Mouse (Mus musculus): ENCODE data around the gene Fmo3.

Fmo3 gene

DNA sequence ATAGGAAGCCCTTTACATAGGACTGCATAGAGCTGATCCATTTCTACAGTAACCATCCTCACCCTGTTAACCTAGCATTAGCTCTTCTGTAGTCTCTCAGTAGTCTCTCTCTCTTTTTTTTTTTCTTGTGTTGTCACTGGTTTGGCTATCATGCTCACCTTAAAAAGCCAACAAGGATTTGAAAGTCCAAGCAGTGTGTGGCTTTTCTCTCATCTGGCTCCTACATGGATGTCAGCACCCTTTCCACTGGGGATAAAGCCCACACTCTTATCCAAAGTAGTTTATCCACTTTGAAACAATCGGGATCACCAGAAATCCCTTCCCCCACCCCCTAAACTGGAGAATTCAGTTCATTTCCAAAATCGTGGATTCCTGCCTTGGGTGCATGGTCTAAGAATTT lies 53.7 kb downstream of the Fmo3 start:
- no peak for DNase-seq

DNA sequence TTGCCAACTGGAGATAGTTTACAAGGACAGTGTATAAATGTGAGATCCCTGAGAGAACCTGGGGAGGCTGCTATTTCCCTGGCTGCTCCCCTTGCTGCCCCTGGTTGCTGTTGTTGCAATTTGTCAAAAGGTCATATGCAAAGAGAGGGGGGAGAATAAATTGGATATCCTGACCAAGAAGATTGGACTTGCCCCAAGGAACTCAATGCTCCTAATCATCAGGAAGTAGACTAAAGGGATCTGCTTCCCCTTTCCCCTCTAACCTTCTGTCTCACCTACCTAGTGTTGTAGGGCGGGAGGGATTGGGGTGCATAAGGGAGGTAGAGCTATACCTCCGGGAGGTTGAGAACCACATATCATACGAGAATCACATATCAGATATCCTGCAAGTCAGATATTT lies 55.2 kb downstream of the Fmo3 start:
- DNase-seq: no peak

DNA sequence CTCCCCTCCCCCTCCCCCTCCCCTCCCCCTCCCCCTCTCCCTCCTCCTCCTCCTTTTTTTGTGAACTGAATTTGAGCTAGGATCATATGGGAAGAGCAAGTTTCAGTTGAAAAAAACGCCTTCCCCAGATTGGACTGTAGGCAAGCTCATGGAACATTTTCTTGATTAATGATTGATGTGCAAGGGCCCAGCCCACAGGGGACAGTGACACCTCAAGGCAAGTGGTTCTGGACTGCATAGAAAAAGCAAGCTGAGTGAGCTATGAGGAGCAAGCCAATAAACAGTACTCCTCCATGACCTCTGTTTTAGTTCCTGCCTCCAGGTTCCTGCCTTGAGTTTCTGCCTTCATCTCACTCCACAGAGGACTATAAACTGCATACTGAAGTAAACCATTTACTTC lies 59.2 kb downstream of the Fmo3 start:
- no peak for DNase-seq

DNA sequence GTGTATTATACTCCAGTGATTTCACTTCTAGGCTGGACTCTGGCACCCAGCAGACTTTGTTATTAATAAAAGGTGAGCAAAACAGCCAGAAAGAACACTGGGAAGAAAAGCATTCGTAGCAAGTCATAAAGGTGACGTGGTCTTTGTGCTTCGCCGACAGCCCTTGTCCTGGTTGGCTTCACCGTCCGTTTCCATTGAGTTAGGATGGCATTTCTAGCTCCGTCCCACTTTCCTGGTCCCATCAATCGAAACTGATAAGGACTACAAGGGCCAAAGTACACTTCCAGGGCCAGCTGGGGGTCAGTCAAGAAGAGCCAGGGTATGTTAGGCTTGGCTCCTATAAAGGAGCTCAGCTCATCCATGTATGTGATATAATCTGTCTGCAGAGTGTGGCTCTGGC lies 67.7 kb downstream of the Fmo3 start:
- no peak for DNase-seq

DNA sequence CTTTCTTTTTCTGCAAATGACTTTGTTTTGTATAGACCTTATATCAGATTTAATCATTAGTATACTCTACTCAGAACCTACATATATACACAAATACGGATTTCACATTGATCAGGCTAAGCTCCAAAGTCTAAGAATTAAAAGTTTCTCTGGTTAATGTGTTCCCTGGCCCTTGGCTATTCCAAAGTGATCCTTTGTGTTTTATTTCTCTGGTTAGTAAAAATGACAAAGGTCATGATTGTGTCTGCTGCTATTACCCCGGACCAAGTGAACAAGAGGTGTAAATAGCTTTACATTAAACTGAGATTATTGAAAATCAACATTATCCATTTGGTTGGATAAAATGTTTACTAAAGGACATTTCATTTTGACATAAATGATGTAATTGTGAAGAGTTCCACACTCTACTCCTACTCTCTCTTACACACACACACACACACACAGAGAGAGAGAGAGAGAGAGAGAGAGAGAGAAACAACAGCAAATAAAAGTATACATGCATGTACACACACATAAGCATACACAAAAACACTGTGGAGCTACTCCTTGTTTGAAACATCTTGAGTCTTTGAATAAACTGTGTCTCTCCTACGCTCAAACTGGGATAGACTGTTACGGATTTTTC lies 69.3 kb downstream of the Fmo3 start:
- no peak for DNase-seq

DNA sequence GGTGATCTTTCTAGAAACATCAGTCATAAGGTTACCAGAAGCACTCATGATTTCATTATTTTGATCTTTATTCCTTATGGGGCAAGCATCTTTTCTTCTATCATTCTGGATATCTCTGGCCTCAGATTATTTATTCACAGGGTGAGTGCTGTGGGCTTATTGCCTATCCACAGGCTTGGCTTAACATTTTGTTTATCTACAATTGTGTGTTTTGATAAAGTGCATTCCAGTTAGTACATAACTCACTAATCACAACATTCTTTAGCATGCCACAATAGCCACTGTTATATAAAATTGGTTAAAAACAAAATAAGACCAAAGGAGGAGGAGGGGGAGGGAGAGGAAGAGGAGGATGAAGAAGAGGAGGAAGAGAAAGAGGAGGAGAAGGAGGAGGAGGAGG lies 72.2 kb downstream of the Fmo3 start:
- no peak for DNase-seq
